Mouse (Mus musculus) MEL (cell line): Measurements from ENCODE around the gene Adam22. TPM values are rescaled to one million over a fixed set of nuclear protein-coding genes. Genes with fewer than 3 reads are reported as not detected.

ENCODE experiments used
- DNase-seq: peaks from one replicate; pipeline ENCODE4 v3.0.0; 2011; ENCODE audit warnings: low read depth, low spot score
- H3K27ac ChIP-seq: 2 replicates; pipeline ENCODE4 v1.5.1; 2012; ENCODE audit warnings: low read depth, mild to moderate bottlenecking, control low read depth, low read length, moderate library complexity; ENCODE audit not compliant: control insufficient read depth
- H3K27me3 ChIP-seq, 2 experiments: fragments of 150-350 bp in 1 of 2; sonication (generic) in 1 of 2; 2 replicates each; pipeline ENCODE4 v1.6.1; 2012; ENCODE audit warnings: low read length in 2 of 2, mild to moderate bottlenecking in 2 of 2, improper control_type of control experiment in 1 of 2, moderate library complexity in 1 of 2; ENCODE audit not compliant: insufficient read depth in 2 of 2, control insufficient read depth in 1 of 2
- H3K36me3 ChIP-seq, 2 experiments: 2 replicates each; pipeline ENCODE4 v1.6.1; 2012 to 2014; ENCODE audit warnings: low read length in 2 of 2, improper control_type of control experiment in 1 of 2, inconsistent platforms in 1 of 2, mild to moderate bottlenecking in 1 of 2; ENCODE audit not compliant: insufficient read depth in 2 of 2, control insufficient read depth in 1 of 2
- H3K4me1 ChIP-seq, 2 experiments: fragments of 150-350 bp in 1 of 2; sonication (generic) in 1 of 2; 2 replicates each; pipeline ENCODE4 v1.6.1; 2012; ENCODE audit warnings: low read length in 2 of 2, improper control_type of control experiment in 1 of 2, mild to moderate bottlenecking in 1 of 2; ENCODE audit not compliant: insufficient read depth in 2 of 2, control insufficient read depth in 1 of 2
- H3K4me3 ChIP-seq, 2 experiments: fragments of 150-350 bp in 1 of 2; sonication (generic) in 1 of 2; 2 replicates each; pipeline ENCODE4 v1.5.1; 2012; ENCODE audit warnings: low read depth in 2 of 2, low read length in 2 of 2, mild to moderate bottlenecking in 2 of 2, moderate library complexity in 2 of 2, control low read depth in 1 of 2, improper control_type of control experiment in 1 of 2; ENCODE audit not compliant: control insufficient read depth in 1 of 2, insufficient read depth in 1 of 2
- H3K79me2 ChIP-seq: 2 replicates; pipeline ENCODE4 v1.6.1; 2012; ENCODE audit warnings: mild to moderate bottlenecking, low read length, moderate library complexity; ENCODE audit not compliant: control insufficient read depth, poor library complexity, insufficient read depth
- H3K9ac ChIP-seq: 2 replicates; pipeline ENCODE4 v1.6.1; 2012; ENCODE audit warnings: low read depth, mild to moderate bottlenecking, control low read depth, low read length, moderate library complexity; ENCODE audit not compliant: control insufficient read depth, poor library complexity, severe bottlenecking
- H3K9me3 ChIP-seq: fragments of 150-350 bp; sonication (generic); replicated peaks from 2 replicates; pipeline ENCODE4 v1.6.1; 2012; ENCODE audit warnings: mild to moderate bottlenecking, low read length, improper control_type of control experiment, moderate library complexity; ENCODE audit not compliant: insufficient read depth
- CHD1 ChIP-seq: IDR thresholded peaks from 2 replicates; pipeline ENCODE4 v1.6.1; 2012; ENCODE audit warnings: low read depth, mild to moderate bottlenecking, inconsistent platforms, low read length, improper control_type of control experiment
- CHD2 ChIP-seq: IDR thresholded peaks from 2 replicates; pipeline ENCODE4 v1.6.1; 2011; ENCODE audit warnings: low read length, improper control_type of control experiment
- CTCF ChIP-seq, 3 experiments: IDR thresholded peaks in 2 of 3; conservative IDR thresholded peaks in 1 of 3; 2 replicates each; pipeline ENCODE4 v1.5.1; 2011 to 2012; ENCODE audit warnings: low read length in 3 of 3, low read depth in 2 of 3, mild to moderate bottlenecking in 2 of 3, improper control_type of control experiment in 1 of 3, inconsistent platforms in 1 of 3, mixed read lengths in 1 of 3, moderate library complexity in 1 of 3; ENCODE audit not compliant: control insufficient read depth in 1 of 3, insufficient read depth in 1 of 3, poor library complexity in 1 of 3, severe bottlenecking in 1 of 3
- E2F4 ChIP-seq: IDR thresholded peaks from 2 replicates; pipeline ENCODE4 v1.6.1; 2011; ENCODE audit warnings: low read depth, low read length, improper control_type of control experiment, borderline replicate concordance
- ETS1 ChIP-seq: IDR thresholded peaks from 2 replicates; pipeline ENCODE4 v1.6.1; 2012; ENCODE audit warnings: low read depth, mild to moderate bottlenecking, inconsistent platforms, low read length, improper control_type of control experiment, moderate library complexity
- JUND ChIP-seq: IDR thresholded peaks from 2 replicates; pipeline ENCODE4 v1.6.1; 2011; ENCODE audit warnings: low read depth, mild to moderate bottlenecking, improper control_type of control experiment, low read length
- KAT2A ChIP-seq: conservative IDR thresholded peaks from 2 replicates; pipeline ENCODE4 v1.6.1; 2012; ENCODE audit warnings: low read depth, low read length, improper control_type of control experiment, inconsistent platforms
- MEF2A ChIP-seq: IDR thresholded peaks from 2 replicates; pipeline ENCODE4 v1.6.1; 2014; ENCODE audit warnings: low read depth, mild to moderate bottlenecking, inconsistent platforms, low read length, improper control_type of control experiment; ENCODE audit not compliant: poor library complexity, insufficient replicate concordance, severe bottlenecking; ENCODE audit errors: extremely low read depth
- NRF1 ChIP-seq: IDR thresholded peaks from 2 replicates; pipeline ENCODE4 v1.6.1; 2014; ENCODE audit warnings: low read depth, mild to moderate bottlenecking, inconsistent platforms, low read length, improper control_type of control experiment, moderate library complexity; ENCODE audit not compliant: poor library complexity, insufficient read depth, severe bottlenecking
- POLR2AphosphoS2 ChIP-seq: IDR thresholded peaks from 2 replicates; pipeline ENCODE4 v1.6.1; 2011; ENCODE audit warnings: low read length, improper control_type of control experiment
- SIN3A ChIP-seq: IDR thresholded peaks from 2 replicates; pipeline ENCODE4 v1.6.1; 2012; ENCODE audit warnings: low read length, improper control_type of control experiment, inconsistent platforms
- TCF12 ChIP-seq: IDR thresholded peaks from 2 replicates; pipeline ENCODE4 v1.6.1; 2014; ENCODE audit warnings: low read depth, mild to moderate bottlenecking, inconsistent platforms, low read length, improper control_type of control experiment, moderate library complexity
- ZC3H11A ChIP-seq: IDR thresholded peaks from 2 replicates; pipeline ENCODE4 v1.6.1; 2012; ENCODE audit warnings: low read depth, mild to moderate bottlenecking, inconsistent platforms, low read length, improper control_type of control experiment
- ZKSCAN1 ChIP-seq: IDR thresholded peaks from 2 replicates; pipeline ENCODE4 v1.6.1; 2012; ENCODE audit warnings: low read depth, mild to moderate bottlenecking, inconsistent platforms, low read length, improper control_type of control experiment, moderate library complexity
- ZNF384 ChIP-seq: IDR thresholded peaks from 2 replicates; pipeline ENCODE4 v1.6.1; 2012; ENCODE audit warnings: low read depth, mild to moderate bottlenecking, inconsistent platforms, low read length, improper control_type of control experiment
- polyA plus RNA-seq, 2 experiments: library from polyadenylated mRNA; stranded (reverse) in 1 of 2; unstranded in 1 of 2; fragments of >175 nt in 1 of 2; fragments of >200 nt in 1 of 2; gene quantifications; 2 replicates each; pipeline versions ENCODE4 v1.2.1 to v1.2.4; 2012; ENCODE audit warnings: low replicate concordance in 2 of 2, low read depth in 1 of 2; ENCODE audit not compliant: insufficient read length in 2 of 2, insufficient read depth in 1 of 2, missing spikeins in 1 of 2
- total RNA-seq: library from RNA; depleted of rRNA; stranded (reverse); fragments of 300-350 nt; gene quantifications from 2 replicates; pipeline ENCODE4 v1.2.3, GENCODE M21; 2012

Adam22 gene
- total and polyA plus RNA-seq, 3 experiments = 1.2 to 1.6 TPM; not detected in 1

DNA sequence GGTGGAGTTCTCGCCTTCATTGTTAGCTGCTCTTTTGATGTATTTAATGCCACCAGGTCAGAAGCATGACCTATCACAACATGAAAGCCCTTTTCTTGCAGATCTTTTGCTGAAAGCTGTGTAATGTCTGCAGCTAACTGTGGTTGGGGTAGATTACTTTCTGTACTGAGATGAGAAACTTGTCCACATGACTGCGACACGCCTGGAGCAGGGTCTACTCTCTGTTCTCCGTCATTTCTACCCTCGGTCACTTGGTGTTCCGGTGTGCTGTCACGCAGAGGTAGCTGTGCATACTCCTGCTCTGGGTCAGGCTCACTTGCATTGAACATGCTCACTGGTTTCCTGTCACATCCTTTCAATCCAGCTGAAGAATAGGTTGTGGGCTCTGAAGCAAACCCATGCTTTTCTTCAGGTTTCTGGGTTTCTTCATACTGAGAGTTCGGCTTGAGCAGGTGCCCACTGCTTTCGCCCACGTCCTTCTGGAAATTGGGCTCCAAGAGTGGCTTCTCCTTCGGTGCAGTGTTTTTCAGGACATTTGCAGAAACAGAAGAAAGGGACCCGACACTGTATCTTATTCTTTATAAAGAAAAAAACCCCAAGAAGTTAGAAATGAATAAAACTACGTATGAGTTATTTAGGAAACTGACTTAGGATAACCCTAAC lies 29.8 kb upstream of the Adam22 start:
- Histone ChIP-seq H3K4me3 (no peak overlapping the region), H3K9ac (no peak overlapping the region), H3K4me1 (no peaks in the 10 kb centered on the region), H3K79me2 (no peaks in the 10 kb centered on the region), H3K9me3 (no peaks in the 10 kb centered on the region), H3K36me3 (peaks cover 0 to 31% of the 10 kb centered on the region in 2 experiments; a peak in 2 of 4 replicates), H3K27me3 (no peaks in the 10 kb centered on the region), H3K27ac (no peak overlapping the region)
- DNase-seq = no peak
- TF ChIP-seq KAT2A = no peak
- no peak for TF ChIP-seq ZC3H11A
- no peak for TF ChIP-seq JUND
- TF ChIP-seq ZKSCAN1 = no peak
- TF ChIP-seq ETS1 = no peak
- TF ChIP-seq ZNF384 = no peak
- TF ChIP-seq NRF1 = no peak
- TF ChIP-seq CTCF (IDR thresholded peaks at IDR 0.05 in 2 of 3, conservative IDR thresholded peaks at IDR 0.05 in 1 of 3; ENCODE audit: control insufficient read depth in 1 of 3, insufficient read depth in 1 of 3, low read depth in 2 of 3, low read length in 3 of 3, poor library complexity in 1 of 3, severe bottlenecking in 1 of 3) = no peak
- no peak for TF ChIP-seq E2F4
- no peak for TF ChIP-seq MEF2A
- TF ChIP-seq CHD2 = no peak
- TF ChIP-seq SIN3A = no peak
- no peak for TF ChIP-seq TCF12
- no peak for TF ChIP-seq CHD1

DNA sequence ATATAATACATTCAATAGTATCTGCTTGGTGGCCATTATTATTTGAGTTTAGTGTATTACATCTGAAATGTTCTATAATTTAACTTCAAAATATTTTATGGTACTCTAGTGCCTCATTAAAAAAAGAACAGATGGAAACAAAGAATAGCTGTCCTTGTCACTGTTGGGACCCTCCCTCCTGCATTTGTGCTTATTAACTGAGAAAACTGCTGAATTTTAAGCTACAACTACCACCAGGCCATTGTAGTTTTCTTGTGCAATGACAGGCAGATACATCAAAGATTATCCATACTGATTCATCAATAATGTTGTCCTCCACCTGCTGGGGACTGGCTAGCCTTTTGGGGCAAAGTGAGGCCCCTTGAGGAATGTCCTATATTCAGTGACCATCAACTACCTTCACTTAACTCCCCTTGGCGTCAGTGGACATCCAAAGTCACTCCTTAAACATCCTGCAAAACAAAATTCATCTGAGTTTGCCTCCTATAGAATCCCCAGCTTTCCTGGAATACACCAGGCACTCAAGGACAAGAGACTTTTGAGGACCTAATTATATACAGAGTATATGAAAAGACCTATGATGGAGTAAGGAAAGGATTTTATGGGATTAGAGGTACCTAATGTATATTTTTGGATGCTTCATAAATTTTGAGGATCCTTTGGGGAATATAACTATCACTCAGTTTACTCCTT lies 26.1 kb upstream of the Adam22 start:
- H3K4me1 ChIP-seq = no peaks in the 10 kb centered on the region
- no peak for DNase-seq
- H3K9me3 ChIP-seq = no peaks in the 10 kb centered on the region
- H3K79me2 ChIP-seq = no peaks in the 10 kb centered on the region
- TF ChIP-seq ZNF384 (no peak), POLR2AphosphoS2 (peak; percentile 73)
- peaks cover 0 to 13% of the 10 kb centered on the region in 2 experiments; a peak in 2 of 4 replicates for H3K36me3 ChIP-seq
- H3K4me3 ChIP-seq = no peak overlapping the region
- no peak overlapping the region for H3K27ac ChIP-seq
- H3K9ac ChIP-seq = no peak overlapping the region
- H3K27me3 ChIP-seq = no peaks in the 10 kb centered on the region
